Mouse (Mus musculus): ENCODE measurements around the gene Cyp3a13.

GRCm38 (mm10) chr5:137883345-137883744 lies 38.1 kb downstream of the Cyp3a13 start:
- TF ChIP-seq POLR2A (IDR thresholded peaks at IDR 0.05; ENCODE audit: insufficient read depth, low read depth, low read length): no peak
- TF ChIP-seq EP300 (IDR thresholded peaks at IDR 0.05; ENCODE audit: insufficient read depth, low read depth, low read length): no peak
- no peak for TF ChIP-seq CTCF (IDR thresholded peaks at IDR 0.05)
